Mouse (Mus musculus): ENCODE measurements around the gene Fbxo2.

DNA sequence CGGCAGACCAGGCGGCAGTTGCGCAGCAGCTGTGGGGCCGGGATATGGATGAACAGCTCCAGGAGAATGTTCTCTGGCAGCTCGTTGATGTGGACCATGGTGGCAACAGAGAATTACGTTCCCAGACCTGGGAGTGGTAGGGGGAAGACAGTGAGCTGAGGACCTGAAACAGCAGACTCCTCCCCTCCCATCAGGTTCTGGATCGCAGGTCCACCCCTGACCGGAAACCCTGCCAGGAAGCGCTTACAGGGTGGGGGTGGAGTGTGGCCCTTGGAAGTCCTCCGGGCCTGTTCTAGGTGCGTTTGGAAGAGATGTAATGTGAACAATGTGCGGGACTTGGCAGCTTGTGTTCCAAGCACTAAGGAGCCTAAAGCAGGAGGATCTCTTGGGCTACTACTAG lies 10.9 kb upstream of the Fbxo2 start:
- TF ChIP-seq POLR2A (IDR thresholded peaks at IDR 0.05; ENCODE audit: low read depth, low read length) (no peak), CTCF (conservative IDR thresholded peaks at IDR 0.05; ENCODE audit: insufficient read depth, insufficient read length, low read depth, low read length) (no peak)
